Mouse (Mus musculus): ENCODE results near the gene Znfx1.

- TF ChIP-seq CTCF (IDR thresholded peaks at IDR 0.05; ENCODE audit: low read depth, low read length) (no peak), POLR2A (IDR thresholded peaks at IDR 0.05; ENCODE audit: insufficient read depth, low read length) (no peak), EP300 (IDR thresholded peaks at IDR 0.05; ENCODE audit: insufficient read depth, low read depth, low read length) (no peak)
These were observed 31.9 kb upstream of the Znfx1 start for GRCm38 (mm10) chr2:167094688-167095087.

Data from ES-Bruce4 (cell line).